Mouse (Mus musculus): ENCODE measurements at regions not wholly inside any gene's neighbourhood (a gene's known extent, or its start where the extent isn't known, plus 50 kb on each side); places are given as distances from the start of the nearest gene placed in this dataset.

DNA sequence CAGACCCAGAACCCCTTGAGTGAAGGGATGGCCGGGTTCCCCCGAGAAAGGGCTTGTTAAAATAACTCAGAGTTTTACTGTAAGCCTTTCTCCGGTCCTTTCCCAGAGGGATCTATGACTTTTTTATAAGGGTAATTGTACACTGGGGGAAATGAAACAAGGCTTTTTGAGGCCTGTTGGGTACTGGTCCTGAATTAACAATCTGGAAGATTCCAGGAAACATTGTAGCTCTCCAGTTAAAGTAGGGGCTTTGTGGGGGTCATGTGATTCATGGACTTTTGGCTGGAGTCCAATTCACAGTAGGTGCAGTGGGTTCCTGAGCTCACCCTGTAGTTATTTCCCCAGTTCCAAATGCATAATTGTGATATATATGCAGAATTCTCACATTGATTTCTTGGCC, 77.1 kb upstream of the Fndc3a start:
- no peak overlapping the region for H3K27ac ChIP-seq (ENCODE audit: low read depth, low read length)
- H3K9ac ChIP-seq (ENCODE audit: low read depth, low read length) = no peak overlapping the region
- H3K4me3 ChIP-seq (ENCODE audit: low read depth, low read length) = no peak overlapping the region
- no peak for ATAC-seq (replicated peaks; ENCODE audit: insufficient number of reproducible peaks, low FRiP score, low TSS enrichment)
- H3K4me2 ChIP-seq = no peak overlapping the region
- 74% methylated on average over 3 of the region's 3 CpGs for WGBS (ENCODE audit: insufficient replicate concordance)
- H3K36me3 ChIP-seq (ENCODE audit: control insufficient read depth, insufficient read depth, low read length) = no peaks in the 10 kb centered on the region
- no peaks in the 10 kb centered on the region for H3K4me1 ChIP-seq (ENCODE audit: control insufficient read depth, insufficient read depth, low read length)
- no peaks in the 10 kb centered on the region for H3K9me3 ChIP-seq (replicated peaks; ENCODE audit: control insufficient read depth, low read length)
- no peaks in the 10 kb centered on the region for H3K27me3 ChIP-seq (ENCODE audit: control insufficient read depth, insufficient read depth, low read length)

- Histone ChIP-seq H3K9me3 (replicated peaks; ENCODE audit: control insufficient read depth, low read length) (no peaks in the 10 kb centered on the region), H3K36me3 (ENCODE audit: control insufficient read depth, insufficient read depth, low read length) (no peaks in the 10 kb centered on the region), H3K27me3 (ENCODE audit: control insufficient read depth, insufficient read depth, low read length) (no peaks in the 10 kb centered on the region), H3K9ac (ENCODE audit: low read depth, low read length) (no peak overlapping the region), H3K4me1 (ENCODE audit: control insufficient read depth, insufficient read depth, low read length) (no peaks in the 10 kb centered on the region), H3K27ac (ENCODE audit: low read depth, low read length) (no peak overlapping the region), H3K4me3 (ENCODE audit: low read depth, low read length) (no peak overlapping the region), H3K4me2 (no peak overlapping the region)
- ATAC-seq (replicated peaks; ENCODE audit: insufficient number of reproducible peaks, low FRiP score, low TSS enrichment) = no peak
- WGBS (ENCODE audit: insufficient replicate concordance) = 35% methylated on average over 9 of the region's 9 CpGs
Measured at GRCm38 (mm10) chr14:72783248-72783647, 73.4 kb upstream of the Fndc3a start.

DNA sequence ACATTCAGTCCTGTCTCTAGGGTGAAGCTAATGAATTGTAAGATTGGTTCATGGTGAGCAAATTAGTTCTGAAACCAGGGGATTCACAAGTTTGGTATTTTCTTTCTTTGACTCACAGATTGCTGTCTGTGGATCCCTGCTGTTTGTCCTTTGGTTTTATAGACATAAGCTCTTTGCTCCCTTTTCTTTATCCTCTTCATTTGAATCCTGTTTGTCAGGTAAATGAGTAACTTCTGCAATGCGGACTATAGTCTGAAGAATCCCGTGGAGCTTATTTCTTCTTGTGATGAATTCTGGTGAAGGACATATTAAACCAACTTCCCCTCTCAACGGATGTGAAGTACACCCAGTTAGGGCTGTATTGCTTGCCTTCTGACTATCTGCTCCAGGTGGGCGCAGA, 69.6 kb upstream of the Fndc3a start:
- Histone ChIP-seq H3K4me3 (ENCODE audit: low read depth, low read length) (no peak overlapping the region), H3K4me1 (ENCODE audit: control insufficient read depth, insufficient read depth, low read length) (no peaks in the 10 kb centered on the region), H3K9ac (ENCODE audit: low read depth, low read length) (no peak overlapping the region), H3K9me3 (replicated peaks; ENCODE audit: control insufficient read depth, low read length) (no peaks in the 10 kb centered on the region), H3K27me3 (ENCODE audit: control insufficient read depth, insufficient read depth, low read length) (no peaks in the 10 kb centered on the region), H3K27ac (ENCODE audit: low read depth, low read length) (no peak overlapping the region), H3K4me2 (no peak overlapping the region), H3K36me3 (ENCODE audit: control insufficient read depth, insufficient read depth, low read length) (no peaks in the 10 kb centered on the region)
- WGBS (ENCODE audit: insufficient replicate concordance) = 73% methylated on average over 4 of the region's 4 CpGs
- ATAC-seq (replicated peaks; ENCODE audit: insufficient number of reproducible peaks, low FRiP score, low TSS enrichment) = no peak

- H3K27ac ChIP-seq (ENCODE audit: low read depth, low read length) = no peak overlapping the region
- WGBS (ENCODE audit: insufficient replicate concordance) = 81% methylated on average over 6 of the region's 6 CpGs
- no peak overlapping the region for H3K9ac ChIP-seq (ENCODE audit: low read depth, low read length)
- H3K27me3 ChIP-seq (ENCODE audit: control insufficient read depth, insufficient read depth, low read length) = no peaks in the 10 kb centered on the region
- no peak overlapping the region for H3K4me3 ChIP-seq (ENCODE audit: low read depth, low read length)
- no peaks in the 10 kb centered on the region for H3K9me3 ChIP-seq (replicated peaks; ENCODE audit: control insufficient read depth, low read length)
- H3K36me3 ChIP-seq (ENCODE audit: control insufficient read depth, insufficient read depth, low read length) = no peaks in the 10 kb centered on the region
- ATAC-seq (replicated peaks; ENCODE audit: insufficient number of reproducible peaks, low FRiP score, low TSS enrichment) = no peak
- H3K4me1 ChIP-seq (ENCODE audit: control insufficient read depth, insufficient read depth, low read length) = no peaks in the 10 kb centered on the region
- no peak overlapping the region for H3K4me2 ChIP-seq
Measured at GRCm38 (mm10) chr14:72778756-72779155, 69.0 kb upstream of the Fndc3a start.

GRCm38 (mm10) chr14:72777927-72778560, 68.2 kb upstream of the Fndc3a start:
- no peak for ATAC-seq (replicated peaks; ENCODE audit: insufficient number of reproducible peaks, low FRiP score, low TSS enrichment)
- no peak overlapping the region for H3K4me2 ChIP-seq
- 63% methylated on average over 6 of the region's 6 CpGs for WGBS (ENCODE audit: insufficient replicate concordance)
- H3K9ac ChIP-seq (ENCODE audit: low read depth, low read length) = no peak overlapping the region
- H3K4me1 ChIP-seq (ENCODE audit: control insufficient read depth, insufficient read depth, low read length) = no peaks in the 10 kb centered on the region
- H3K36me3 ChIP-seq (ENCODE audit: control insufficient read depth, insufficient read depth, low read length) = no peaks in the 10 kb centered on the region
- H3K4me3 ChIP-seq (ENCODE audit: low read depth, low read length) = no peak overlapping the region
- no peaks in the 10 kb centered on the region for H3K27me3 ChIP-seq (ENCODE audit: control insufficient read depth, insufficient read depth, low read length)
- H3K9me3 ChIP-seq (replicated peaks; ENCODE audit: control insufficient read depth, low read length) = no peaks in the 10 kb centered on the region
- H3K27ac ChIP-seq (ENCODE audit: low read depth, low read length) = no peak overlapping the region

DNA sequence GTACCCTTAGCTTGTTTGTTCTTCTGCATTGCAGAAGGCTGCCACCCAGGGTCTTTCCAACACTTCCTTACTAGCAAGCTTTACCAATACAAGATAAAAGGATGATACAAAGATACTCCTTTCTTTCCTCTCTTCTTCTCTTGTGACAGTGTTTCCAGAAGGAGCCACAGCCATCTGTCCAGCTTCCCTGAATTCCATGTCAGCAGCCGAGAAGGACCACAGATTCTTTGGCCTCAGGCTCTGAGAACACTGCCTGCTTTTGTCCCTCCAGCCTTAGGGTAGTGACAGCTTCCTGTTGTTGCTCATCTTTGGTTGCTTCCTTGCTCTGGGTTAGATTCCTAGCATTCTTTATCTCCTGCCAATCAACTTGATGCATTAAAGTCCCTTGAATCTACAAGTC, 60.4 kb upstream of the Fndc3a start:
- WGBS (ENCODE audit: insufficient replicate concordance) = 14% methylated on average over 1 of the region's 1 CpGs

GRCm38 (mm10) chr14:72760123-72760522, 50.3 kb upstream of the Fndc3a start:
- no peak overlapping the region for H3K27ac ChIP-seq (ENCODE audit: low read depth, low read length)
- H3K4me2 ChIP-seq = no peak overlapping the region
- no peak overlapping the region for H3K9ac ChIP-seq (ENCODE audit: low read depth, low read length)
- H3K27me3 ChIP-seq (ENCODE audit: control insufficient read depth, insufficient read depth, low read length) = no peaks in the 10 kb centered on the region
- no peaks in the 10 kb centered on the region for H3K36me3 ChIP-seq (ENCODE audit: control insufficient read depth, insufficient read depth, low read length)
- no peaks in the 10 kb centered on the region for H3K4me1 ChIP-seq (ENCODE audit: control insufficient read depth, insufficient read depth, low read length)
- ATAC-seq (replicated peaks; ENCODE audit: insufficient number of reproducible peaks, low FRiP score, low TSS enrichment) = no peak
- H3K9me3 ChIP-seq (replicated peaks; ENCODE audit: control insufficient read depth, low read length) = no peaks in the 10 kb centered on the region
- H3K4me3 ChIP-seq (ENCODE audit: low read depth, low read length) = no peak overlapping the region

More for the DNA sequence above, 60.4 kb upstream of the Fndc3a start:
- Histone ChIP-seq H3K4me1 (ENCODE audit: control insufficient read depth, insufficient read depth, low read length) (no peaks in the 10 kb centered on the region), H3K36me3 (ENCODE audit: control insufficient read depth, insufficient read depth, low read length) (no peaks in the 10 kb centered on the region), H3K9ac (ENCODE audit: low read depth, low read length) (no peak overlapping the region), H3K9me3 (replicated peaks; ENCODE audit: control insufficient read depth, low read length) (no peaks in the 10 kb centered on the region), H3K4me3 (ENCODE audit: low read depth, low read length) (no peak overlapping the region), H3K27me3 (ENCODE audit: control insufficient read depth, insufficient read depth, low read length) (no peaks in the 10 kb centered on the region), H3K27ac (ENCODE audit: low read depth, low read length) (no peak overlapping the region), H3K4me2 (no peak overlapping the region)
- no peak for ATAC-seq (replicated peaks; ENCODE audit: insufficient number of reproducible peaks, low FRiP score, low TSS enrichment)

Data from heart, embryonic 11.5 days (tissue).